Mouse (Mus musculus) hindbrain, embryonic 13.5 days (tissue): ENCODE measurements at regions not wholly inside any gene's neighbourhood (a gene's known extent, or its start where the extent isn't known, plus 50 kb on each side); places are given as distances from the start of the nearest gene placed in this dataset.

ENCODE experiments used
- ATAC-seq: fragments of 200-750 bp; cut with Nextera tagmentation; 2 replicates; pipeline ENCODE4 v1.8.0; 2017; ENCODE audit warnings: moderate TSS enrichment; ENCODE audit not compliant: low FRiP score
- H3K27ac ChIP-seq: fragments of 300-500 bp; sonication (generic); 2 replicates; pipeline ENCODE4 v1.5.1; 2015; ENCODE audit warnings: inconsistent platforms, mild to moderate bottlenecking, moderate library complexity
- H3K27me3 ChIP-seq: fragments of 300-500 bp; sonication (generic); 2 replicates; pipeline ENCODE4 v1.6.1; 2015; ENCODE audit warnings: mild to moderate bottlenecking, inconsistent platforms
- H3K36me3 ChIP-seq: fragments of 300-500 bp; sonication (generic); 2 replicates; pipeline ENCODE4 v1.6.1; 2015; ENCODE audit warnings: mild to moderate bottlenecking, inconsistent platforms
- H3K4me1 ChIP-seq: fragments of 300-500 bp; sonication (generic); replicated peaks from 2 replicates; pipeline ENCODE4 v1.6.1; 2015; ENCODE audit warnings: inconsistent platforms
- H3K4me2 ChIP-seq: fragments of 300-500 bp; sonication (generic); 2 replicates; pipeline ENCODE4 v1.6.1; 2015; ENCODE audit warnings: inconsistent platforms, mild to moderate bottlenecking, moderate library complexity
- H3K4me3 ChIP-seq: fragments of 300-500 bp; sonication (generic); 2 replicates; pipeline ENCODE4 v1.5.1; 2015; ENCODE audit warnings: mild to moderate bottlenecking, inconsistent platforms
- H3K9ac ChIP-seq: fragments of 300-500 bp; sonication (generic); 2 replicates; pipeline ENCODE4 v1.6.1; 2015; ENCODE audit warnings: mild to moderate bottlenecking, inconsistent platforms
- H3K9me3 ChIP-seq: fragments of 300-500 bp; sonication (generic); 2 replicates; pipeline ENCODE4 v1.6.1; 2016; ENCODE audit warnings: inconsistent platforms
- WGBS: fragments of 180-500 bp; shearing (Covaris S2); methylation state at CpG from one replicate; pipeline ENCODE4 v1.1.7; 2015; 5-methylcytosine and 5-hydroxymethylcytosine counted together

DNA sequence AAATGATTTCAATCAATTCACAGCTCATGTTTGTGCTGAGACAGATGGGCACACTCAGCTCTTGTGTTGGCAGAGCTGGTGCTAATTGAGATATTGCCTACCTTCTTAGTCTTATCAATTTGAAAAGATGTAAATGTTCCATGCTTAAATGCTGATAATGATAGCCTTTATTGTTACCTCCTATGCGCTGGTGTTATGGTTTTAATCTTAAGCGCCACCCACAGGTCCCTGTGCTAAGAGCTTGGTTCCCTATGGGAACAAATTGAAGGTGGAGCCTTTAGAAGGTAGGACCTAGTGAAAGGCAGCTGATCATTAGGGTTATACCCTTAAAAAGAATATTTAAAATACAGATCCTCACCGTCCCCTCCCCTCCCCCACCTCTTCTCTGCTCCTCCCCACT lies 146.5 kb upstream of the Plcz1 start:
- Histone ChIP-seq H3K4me2 (no peak overlapping the region), H3K9ac (no peak overlapping the region), H3K9me3 (no peaks in the 10 kb centered on the region), H3K27me3 (no peaks in the 10 kb centered on the region), H3K36me3 (no peaks in the 10 kb centered on the region), H3K4me1 (no peaks in the 10 kb centered on the region), H3K27ac (no peak overlapping the region), H3K4me3 (no peak overlapping the region)
- 98% methylated on average over 3 of the region's 3 CpGs for WGBS
- no peak for ATAC-seq

DNA sequence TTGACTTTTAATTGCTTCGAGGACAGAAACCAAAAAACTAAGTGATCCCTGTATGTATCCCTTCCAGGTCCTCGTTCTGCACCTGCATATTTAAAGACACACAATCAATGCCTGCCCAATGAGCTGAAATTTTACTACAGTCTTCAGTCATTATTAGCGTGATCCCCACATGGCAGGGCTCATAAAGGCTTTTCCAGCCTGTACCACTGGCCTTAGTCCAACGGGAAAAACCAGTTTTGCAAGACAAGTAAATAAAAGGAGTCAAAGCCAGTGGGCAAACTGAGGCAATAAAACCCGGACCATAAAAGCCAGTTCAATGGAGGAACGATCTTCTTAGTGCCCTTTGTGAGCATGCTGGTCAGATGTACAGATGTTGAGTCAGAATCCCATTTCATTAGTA lies 145.8 kb upstream of the Plcz1 start:
- Histone ChIP-seq H3K9ac (no peak overlapping the region), H3K4me2 (no peak overlapping the region), H3K27me3 (no peaks in the 10 kb centered on the region), H3K4me3 (no peak overlapping the region), H3K27ac (no peak overlapping the region), H3K9me3 (no peaks in the 10 kb centered on the region), H3K36me3 (no peaks in the 10 kb centered on the region), H3K4me1 (no peaks in the 10 kb centered on the region)
- 71% methylated on average over 6 of the region's 6 CpGs for WGBS
- ATAC-seq, result no peak

DNA sequence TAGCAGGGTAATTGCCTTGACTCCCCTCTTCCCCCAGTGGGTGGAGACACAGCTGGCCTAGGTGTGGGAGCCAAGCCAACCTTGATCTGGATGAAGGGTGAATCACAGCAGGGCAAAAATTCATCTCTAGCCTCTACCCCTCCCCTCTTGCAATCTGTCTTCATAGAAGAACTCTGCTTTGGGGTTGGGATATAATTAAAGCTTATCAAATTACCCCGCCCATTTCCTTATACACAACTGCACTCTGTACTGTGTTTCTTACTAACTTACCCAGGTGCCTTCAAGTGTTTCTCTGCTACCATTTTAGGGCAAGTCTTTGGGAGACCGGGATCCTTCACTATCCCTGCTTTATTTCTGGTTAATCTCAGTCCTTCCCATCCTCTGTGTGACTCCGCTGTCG lies 138.7 kb upstream of the Plcz1 start:
- no peak overlapping the region for H3K4me3 ChIP-seq
- H3K9ac ChIP-seq, result no peak overlapping the region
- no peak overlapping the region for H3K4me2 ChIP-seq
- WGBS, result 92% methylated on average over 4 of the region's 4 CpGs
- H3K27ac ChIP-seq, result no peak overlapping the region
- no peaks in the 10 kb centered on the region for H3K27me3 ChIP-seq
- ATAC-seq, result no peak
- no peaks in the 10 kb centered on the region for H3K9me3 ChIP-seq
- H3K36me3 ChIP-seq, result no peaks in the 10 kb centered on the region
- H3K4me1 ChIP-seq, result no peaks in the 10 kb centered on the region

DNA sequence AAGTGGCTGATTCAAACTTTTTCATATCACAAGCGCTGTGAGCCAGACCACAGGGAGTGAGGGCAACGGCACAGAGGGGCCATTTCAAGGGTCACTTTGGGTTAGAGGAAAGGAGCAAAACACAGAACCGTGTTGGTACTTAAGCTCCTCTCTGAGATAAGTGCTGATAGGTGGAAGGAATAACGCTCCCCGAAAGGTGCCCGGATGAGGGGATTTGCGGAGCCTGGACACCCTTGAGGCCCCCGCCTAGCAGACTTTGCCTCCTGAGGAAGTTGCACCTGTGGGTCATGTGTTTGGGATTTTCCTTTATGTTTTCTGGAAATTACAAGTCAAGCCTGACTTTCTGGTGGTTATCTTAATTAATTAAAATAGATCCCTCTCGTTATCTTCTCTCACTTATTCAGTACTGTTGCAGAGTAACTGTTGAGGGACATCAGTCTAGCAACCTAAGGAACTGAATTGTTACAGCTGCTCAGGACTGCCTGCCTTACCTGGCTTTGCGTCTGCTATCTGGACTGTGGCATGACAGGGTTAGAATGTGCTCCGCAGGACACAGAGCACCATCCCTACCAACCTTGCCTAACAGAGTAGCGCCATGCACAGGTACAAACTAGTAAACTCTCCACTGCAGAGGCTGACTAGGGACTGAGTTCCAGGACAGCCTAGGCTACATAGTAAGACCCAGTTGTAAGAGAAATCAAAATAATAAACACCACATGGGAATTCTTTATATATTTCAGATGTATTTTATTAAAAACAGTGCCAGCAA lies 137.4 kb upstream of the Plcz1 start:
- H3K4me1 ChIP-seq, result no peaks in the 10 kb centered on the region
- ATAC-seq, result no peak
- H3K36me3 ChIP-seq, result no peaks in the 10 kb centered on the region
- H3K9me3 ChIP-seq, result no peaks in the 10 kb centered on the region
- no peaks in the 10 kb centered on the region for H3K27me3 ChIP-seq
- H3K9ac ChIP-seq, result no peak overlapping the region
- H3K27ac ChIP-seq, result no peak overlapping the region
- H3K4me3 ChIP-seq, result no peak overlapping the region
- no peak overlapping the region for H3K4me2 ChIP-seq
- WGBS, result 92% methylated on average over 12 of the region's 12 CpGs

DNA sequence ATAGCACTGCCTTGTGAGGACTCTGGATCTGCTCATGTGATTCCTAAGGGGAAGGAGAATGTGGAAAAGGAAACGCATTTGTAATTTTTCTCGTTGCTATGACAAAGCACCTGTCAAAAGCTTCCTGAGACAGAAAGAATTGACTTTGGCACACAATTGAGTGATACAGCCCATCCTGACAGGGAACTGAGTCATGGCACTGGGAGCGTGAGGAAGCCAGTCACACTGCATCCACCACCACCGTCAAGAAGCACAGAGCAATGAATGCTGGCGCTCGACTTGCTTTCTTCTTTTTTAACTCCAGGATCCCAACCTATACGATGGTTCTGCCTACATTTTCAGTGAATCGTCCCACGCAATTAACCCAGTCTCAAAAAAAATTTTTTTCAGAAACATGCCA lies 131.5 kb upstream of the Plcz1 start:
- Histone ChIP-seq H3K27me3 (no peaks in the 10 kb centered on the region), H3K27ac (no peak overlapping the region), H3K4me3 (no peak overlapping the region), H3K4me2 (no peak overlapping the region), H3K36me3 (no peaks in the 10 kb centered on the region), H3K9me3 (no peaks in the 10 kb centered on the region), H3K9ac (no peak overlapping the region), H3K4me1 (no peaks in the 10 kb centered on the region)
- 89% methylated on average over 9 of the region's 9 CpGs for WGBS
- ATAC-seq, result no peak

DNA sequence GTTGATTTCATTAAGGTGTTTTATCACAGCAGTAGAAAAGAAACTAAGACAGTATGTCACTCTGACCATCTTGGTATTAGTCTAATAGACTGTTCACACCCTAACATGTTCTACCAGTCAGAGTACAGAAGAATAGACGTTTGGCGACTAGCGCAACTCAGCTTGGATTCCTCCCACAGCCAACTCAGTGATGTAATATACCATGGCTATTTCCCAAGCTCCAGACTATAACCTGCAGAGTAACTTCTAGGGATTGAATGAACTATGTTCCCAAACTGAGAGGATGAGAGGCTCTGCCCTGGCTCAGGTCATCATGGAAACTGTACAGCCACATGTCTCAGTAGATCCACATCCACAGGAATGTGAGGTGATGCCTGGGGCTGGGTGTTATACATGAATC lies 128.6 kb upstream of the Plcz1 start:
- Histone ChIP-seq H3K9ac (no peak overlapping the region), H3K36me3 (no peaks in the 10 kb centered on the region), H3K27ac (no peak overlapping the region), H3K4me1 (no peaks in the 10 kb centered on the region), H3K9me3 (no peaks in the 10 kb centered on the region), H3K27me3 (no peaks in the 10 kb centered on the region), H3K4me3 (no peak overlapping the region), H3K4me2 (no peak overlapping the region)
- no peak for ATAC-seq
- 98% methylated on average over 3 of the region's 3 CpGs for WGBS

DNA sequence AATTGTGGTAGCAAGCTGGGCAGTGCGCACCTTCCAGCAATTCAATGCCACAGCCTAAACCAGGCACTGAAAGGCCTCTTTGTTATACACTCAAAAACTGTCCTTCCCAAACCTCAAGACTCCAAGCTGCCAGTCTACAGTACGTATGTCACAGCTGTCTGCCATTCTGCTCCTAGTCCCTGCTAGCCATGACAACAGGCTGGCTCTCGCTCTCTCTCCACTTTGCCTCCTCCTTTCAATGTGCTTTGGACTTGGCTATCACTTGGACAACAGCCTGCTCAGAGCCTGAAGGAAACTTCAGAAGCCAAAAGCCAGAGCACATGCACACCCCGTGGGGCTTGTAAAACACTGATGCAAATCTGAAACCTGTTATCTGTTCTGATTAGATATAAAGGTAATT lies 125.9 kb upstream of the Plcz1 start:
- Histone ChIP-seq H3K27ac (no peak overlapping the region), H3K4me2 (no peak overlapping the region), H3K4me1 (no peaks in the 10 kb centered on the region), H3K9me3 (no peaks in the 10 kb centered on the region), H3K27me3 (no peaks in the 10 kb centered on the region), H3K36me3 (no peaks in the 10 kb centered on the region), H3K4me3 (no peak overlapping the region), H3K9ac (no peak overlapping the region)
- 71% methylated on average over 4 of the region's 4 CpGs for WGBS
- no peak for ATAC-seq

DNA sequence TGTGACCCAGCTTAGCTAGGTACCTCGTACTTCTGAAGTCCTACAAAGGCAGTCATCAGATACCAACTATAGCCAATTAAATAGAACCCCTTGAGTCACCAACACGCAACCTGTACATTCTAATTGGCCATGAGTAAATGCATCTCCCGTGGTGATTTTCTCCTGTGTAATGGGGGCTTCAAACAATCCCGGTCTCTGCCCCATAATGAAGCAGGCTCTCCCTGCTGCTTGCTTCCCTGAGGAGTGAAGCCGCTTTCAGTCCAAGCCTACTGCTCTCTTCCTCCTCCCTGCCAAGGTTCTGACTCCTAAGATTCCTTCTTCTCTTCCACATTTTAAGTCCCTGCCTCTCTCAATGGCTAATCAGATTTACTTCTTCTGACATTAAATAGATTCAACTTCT lies 121.5 kb upstream of the Plcz1 start:
- H3K4me2 ChIP-seq, result no peak overlapping the region
- no peaks in the 10 kb centered on the region for H3K36me3 ChIP-seq
- no peak overlapping the region for H3K27ac ChIP-seq
- H3K9me3 ChIP-seq, result no peaks in the 10 kb centered on the region
- no peaks in the 10 kb centered on the region for H3K4me1 ChIP-seq
- 77% methylated on average over 5 of the region's 5 CpGs for WGBS
- no peak overlapping the region for H3K4me3 ChIP-seq
- H3K9ac ChIP-seq, result no peak overlapping the region
- no peaks in the 10 kb centered on the region for H3K27me3 ChIP-seq
- no peak for ATAC-seq

DNA sequence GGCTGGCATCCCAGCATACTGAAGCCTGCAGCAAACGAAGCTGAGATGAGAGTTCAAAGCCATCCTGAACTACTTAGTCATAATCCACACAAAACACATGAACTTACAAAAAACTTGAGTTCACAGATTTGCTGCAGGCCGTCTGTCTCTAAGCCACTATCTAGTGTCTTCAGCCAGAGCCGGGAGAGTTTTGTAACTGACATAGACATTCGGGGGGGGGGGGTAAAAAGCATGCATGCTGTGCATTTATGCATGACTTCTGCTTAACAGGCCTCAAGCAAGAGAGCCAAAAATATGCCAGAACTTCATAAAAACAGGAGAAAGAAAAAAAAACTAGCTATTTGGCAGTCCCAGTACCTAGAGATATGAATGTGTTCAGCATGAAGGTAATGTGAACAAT lies 120.2 kb upstream of the Plcz1 start:
- ATAC-seq, result no peak
- Histone ChIP-seq H3K4me1 (no peaks in the 10 kb centered on the region), H3K36me3 (no peaks in the 10 kb centered on the region), H3K4me3 (no peak overlapping the region), H3K27ac (no peak overlapping the region), H3K4me2 (no peak overlapping the region), H3K9me3 (no peaks in the 10 kb centered on the region), H3K27me3 (no peaks in the 10 kb centered on the region), H3K9ac (no peak overlapping the region)
- 88% methylated on average over 4 of the region's 4 CpGs for WGBS

DNA sequence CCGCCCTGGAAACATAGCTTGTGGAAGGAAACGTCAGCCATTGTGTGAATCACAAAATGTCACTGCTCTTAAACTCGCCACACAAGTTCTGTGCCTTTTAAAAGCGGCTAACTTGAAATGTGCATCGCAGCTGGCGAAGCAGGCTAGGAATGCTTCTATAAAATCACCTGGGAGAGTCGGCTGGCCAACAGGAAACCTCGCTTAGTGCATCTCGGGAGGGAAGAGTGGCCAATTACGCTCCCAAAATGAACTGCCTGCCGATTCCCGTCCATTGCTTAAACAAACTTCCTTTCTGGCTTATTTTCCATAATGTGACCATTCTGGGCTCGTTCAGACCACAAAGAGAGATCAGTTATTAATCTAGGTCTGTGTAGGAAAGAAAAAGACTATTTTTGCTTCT lies 119.7 kb upstream of the Plcz1 start:
- Histone ChIP-seq H3K4me1 (no peaks in the 10 kb centered on the region), H3K9ac (no peak overlapping the region), H3K27me3 (no peaks in the 10 kb centered on the region), H3K4me2 (no peak overlapping the region), H3K4me3 (no peak overlapping the region), H3K36me3 (no peaks in the 10 kb centered on the region), H3K9me3 (no peaks in the 10 kb centered on the region), H3K27ac (no peak overlapping the region)
- 89% methylated on average over 13 of the region's 13 CpGs for WGBS
- no peak for ATAC-seq

DNA sequence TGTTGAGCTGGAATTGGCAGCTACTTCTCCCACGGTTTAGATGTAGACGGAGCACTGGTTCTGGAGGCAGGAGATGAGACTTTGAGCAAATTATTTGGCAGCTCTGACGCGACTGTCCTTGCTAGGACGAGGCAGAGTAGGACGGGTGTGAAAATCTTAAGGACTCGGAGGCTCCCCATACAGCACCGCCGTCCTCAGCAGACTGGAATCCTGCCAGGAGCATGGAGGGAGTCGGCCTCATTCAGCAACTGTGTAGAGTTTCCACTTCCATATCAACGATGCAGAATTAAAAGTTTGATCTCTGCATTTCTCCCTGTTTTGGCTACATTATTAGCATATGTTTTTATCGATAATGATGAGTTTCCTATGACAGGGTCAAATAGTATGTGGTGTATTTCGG lies 117.7 kb upstream of the Plcz1 start:
- H3K27me3 ChIP-seq, result no peaks in the 10 kb centered on the region
- no peak overlapping the region for H3K4me2 ChIP-seq
- no peak overlapping the region for H3K9ac ChIP-seq
- 81% methylated on average over 13 of the region's 13 CpGs for WGBS
- no peaks in the 10 kb centered on the region for H3K4me1 ChIP-seq
- ATAC-seq, result no peak
- H3K4me3 ChIP-seq, result no peak overlapping the region
- H3K9me3 ChIP-seq, result no peaks in the 10 kb centered on the region
- no peak overlapping the region for H3K27ac ChIP-seq
- H3K36me3 ChIP-seq, result no peaks in the 10 kb centered on the region

DNA sequence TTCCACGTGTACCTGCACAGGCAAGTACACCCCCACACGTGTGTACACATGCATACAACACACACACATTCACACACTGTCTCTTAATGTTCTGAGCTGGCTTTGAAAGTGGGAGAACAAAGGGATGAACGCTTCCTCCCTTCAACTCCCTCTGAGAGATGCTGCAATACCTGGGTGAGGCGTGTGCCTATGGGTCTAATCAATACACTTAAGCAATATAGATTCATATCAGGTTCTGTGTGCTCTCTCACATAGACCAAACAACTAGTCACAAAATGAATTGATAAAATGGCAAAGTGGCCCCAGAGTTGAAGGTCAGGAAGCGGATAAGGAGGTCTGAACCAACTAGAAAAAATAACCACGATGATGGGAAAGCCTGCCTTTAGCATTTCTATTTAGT lies 116.1 kb upstream of the Plcz1 start:
- no peaks in the 10 kb centered on the region for H3K36me3 ChIP-seq
- H3K4me2 ChIP-seq, result no peak overlapping the region
- no peaks in the 10 kb centered on the region for H3K27me3 ChIP-seq
- no peaks in the 10 kb centered on the region for H3K9me3 ChIP-seq
- no peaks in the 10 kb centered on the region for H3K4me1 ChIP-seq
- no peak overlapping the region for H3K4me3 ChIP-seq
- whole genome bisulfite sequencing, result 86% methylated on average over 6 of the region's 6 CpGs
- H3K9ac ChIP-seq, result no peak overlapping the region
- no peak for ATAC-seq
- no peak overlapping the region for H3K27ac ChIP-seq

DNA sequence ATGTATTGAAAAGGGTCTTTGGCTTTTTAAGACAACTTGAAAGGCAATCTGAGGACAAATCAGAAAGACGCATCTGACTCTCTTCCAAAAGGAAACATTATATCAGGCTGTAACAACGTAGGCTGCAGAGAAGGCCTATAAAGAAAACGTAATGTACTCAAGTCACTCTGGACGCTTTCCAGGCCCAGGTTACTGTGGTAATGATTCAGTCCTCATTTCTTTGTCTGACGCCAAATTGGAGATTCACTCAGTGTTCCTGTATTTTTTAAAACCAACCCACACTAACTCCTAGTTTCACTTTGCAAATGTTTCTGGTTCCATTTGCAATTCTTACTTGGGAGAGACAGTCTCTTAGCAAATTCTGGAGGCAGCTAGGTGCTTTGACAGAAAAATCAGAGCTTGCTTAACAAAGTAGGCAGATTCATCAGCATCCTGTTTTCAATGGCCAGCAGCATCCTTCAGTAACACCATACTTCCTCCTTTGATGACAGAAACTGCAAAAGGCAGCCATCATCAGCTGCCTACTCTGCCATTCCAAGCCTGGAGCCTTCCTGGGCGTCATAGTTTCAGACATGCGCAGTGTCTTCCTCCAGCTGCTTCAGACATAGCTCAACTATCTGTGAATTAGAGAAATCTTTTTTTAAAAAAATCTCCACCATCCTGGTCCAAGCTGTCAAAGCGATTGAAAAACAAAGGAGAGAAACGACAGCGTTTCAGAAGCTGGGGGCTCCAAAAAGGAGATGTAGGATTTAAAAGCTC lies 111.3 kb upstream of the Plcz1 start:
- Histone ChIP-seq H3K9ac (no peak overlapping the region), H3K27me3 (no peaks in the 10 kb centered on the region), H3K4me3 (no peak overlapping the region), H3K9me3 (no peaks in the 10 kb centered on the region), H3K4me1 (peaks cover 8% of the 10 kb centered on the region), H3K36me3 (no peaks in the 10 kb centered on the region), H3K4me2 (no peak overlapping the region), H3K27ac (no peak overlapping the region)
- 71% methylated on average over 10 of the region's 10 CpGs for WGBS
- ATAC-seq, result no peak
